Mouse (Mus musculus) limb, embryonic 13.5 days (tissue): ENCODE measurements at regions not wholly inside any gene's neighbourhood (a gene's known extent, or its start where the extent isn't known, plus 50 kb on each side); places are given as distances from the start of the nearest gene placed in this dataset.

Experiments used
- ATAC-seq: fragments of 200-750 bp; cut with Nextera tagmentation; 2 replicates; pipeline ENCODE4 v1.8.0; 2017; ENCODE audit warnings: low read depth, moderate number of reproducible peaks, moderate TSS enrichment; ENCODE audit not compliant: low FRiP score
- H3K27ac ChIP-seq: fragments of 300-500 bp; sonication (generic); 2 replicates; pipeline ENCODE4 v1.5.1; 2015; ENCODE audit warnings: inconsistent platforms, mild to moderate bottlenecking, moderate library complexity
- H3K27me3 ChIP-seq: fragments of 300-500 bp; sonication (generic); 2 replicates; pipeline ENCODE4 v1.6.1; 2015; ENCODE audit warnings: mild to moderate bottlenecking, inconsistent platforms
- H3K36me3 ChIP-seq: fragments of 300-500 bp; sonication (generic); 2 replicates; pipeline ENCODE4 v1.6.1; 2015; ENCODE audit warnings: inconsistent platforms, mild to moderate bottlenecking, moderate library complexity
- H3K4me1 ChIP-seq: fragments of 300-500 bp; sonication (generic); 2 replicates; pipeline ENCODE4 v1.6.1; 2015; ENCODE audit warnings: inconsistent platforms
- H3K4me2 ChIP-seq: fragments of 300-500 bp; sonication (generic); replicated peaks from 2 replicates; pipeline ENCODE4 v1.6.1; 2015; ENCODE audit warnings: inconsistent platforms, mild to moderate bottlenecking, moderate library complexity
- H3K4me3 ChIP-seq: fragments of 300-500 bp; sonication (generic); 2 replicates; pipeline ENCODE4 v1.5.1; 2015; ENCODE audit warnings: moderate library complexity, mild to moderate bottlenecking, inconsistent platforms
- H3K9ac ChIP-seq: fragments of 300-500 bp; sonication (generic); 2 replicates; pipeline ENCODE4 v1.6.1; 2015; ENCODE audit warnings: mild to moderate bottlenecking, inconsistent platforms
- H3K9me3 ChIP-seq: fragments of 300-500 bp; sonication (generic); 2 replicates; pipeline ENCODE4 v1.6.1; 2016; ENCODE audit warnings: inconsistent platforms
- WGBS: fragments of 180-500 bp; shearing (Covaris S2); methylation state at CpG from one replicate; pipeline ENCODE4 v1.1.7; 2015; 5-methylcytosine and 5-hydroxymethylcytosine counted together

- ATAC-seq, result no peak
- Histone ChIP-seq H3K4me1 (no peaks in the 10 kb centered on the region), H3K4me2 (no peak overlapping the region), H3K9ac (no peak overlapping the region), H3K27me3 (no peaks in the 10 kb centered on the region), H3K27ac (no peak overlapping the region), H3K36me3 (no peaks in the 10 kb centered on the region), H3K4me3 (no peak overlapping the region), H3K9me3 (no peaks in the 10 kb centered on the region)
- WGBS, result 91% methylated on average over 3 of the region's 3 CpGs
Observed at GRCm38 (mm10) chr6:24037919-24038318, 68.1 kb upstream of the Tas2r118 start.

- Histone ChIP-seq H3K4me1 (peaks cover 8% of the 10 kb centered on the region; the same call in 1 of the 2 replicates), H3K4me2 (no peak overlapping the region), H3K4me3 (no peak overlapping the region), H3K36me3 (no peaks in the 10 kb centered on the region), H3K27me3 (no peaks in the 10 kb centered on the region), H3K9me3 (no peaks in the 10 kb centered on the region), H3K27ac (no peak overlapping the region), H3K9ac (no peak overlapping the region)
- no peak for ATAC-seq
- WGBS, result 80% methylated on average over 1 of the region's 1 CpGs
Observed at GRCm38 (mm10) chr6:24026352-24026751, 56.5 kb upstream of the Tas2r118 start.

GRCm38 (mm10) chr6:24025721-24026120, 55.9 kb upstream of the Tas2r118 start:
- Histone ChIP-seq H3K4me2 (no peak overlapping the region), H3K4me3 (no peak overlapping the region), H3K9ac (no peak overlapping the region), H3K27me3 (no peaks in the 10 kb centered on the region), H3K27ac (no peak overlapping the region), H3K4me1 (peaks cover 8% of the 10 kb centered on the region; the same call in 1 of the 2 replicates), H3K36me3 (no peaks in the 10 kb centered on the region), H3K9me3 (no peaks in the 10 kb centered on the region)
- peak; percentile 73 for ATAC-seq
